Mouse (Mus musculus) gastrocnemius, adult 8-10 months (tissue): Measurements from ENCODE around the gene Gm28374. TPM values are rescaled to one million over a fixed set of nuclear protein-coding genes. Genes with fewer than 3 reads are reported as not detected.

ENCODE experiments used
- microRNA-seq: library from miRNA; unstranded; fragments of <30 nt; microRNA quantifications from one replicate; pipeline ENCODE4 v1.2.0, GENCODE M21; 2022
- total RNA-seq, 4 experiments: library from RNA; stranded (reverse); gene quantifications; 2 replicates each; pipeline ENCODE4 v1.2.4; 2022

Gm28374 gene
- total RNA-seq, 4 experiments from 2014 or later, result not detected

Small RNAs within 50 kb of the gene (microRNA-seq; reads per million reads assigned to microRNA genes)
- gene Mir6988, result not detected

Other genes starting within 250 kb of the Gm28374 start
- gene Frmd8, start 207.0 kb downstream of the Gm28374 start, total RNA-seq, result 1 to 10 TPM; 2.7 to 4.5 (median 3.0) TPM
- gene Slc25a45, start 204.4 kb downstream of the Gm28374 start, total RNA-seq, result 1 to 10 TPM in 3 of 4 experiments, under 1 TPM in 1; 0.80 to 1.3 (median 1.1) TPM
- gene Tigd3, start 188.1 kb downstream of the Gm28374 start, total RNA-seq, result under 1 TPM; 0.12 to 0.34 (median 0.26) TPM
- 10 to 100 TPM; 70.5 to 97.8 (median 77.4) TPM for gene Dpf2, start 169.2 kb downstream of the Gm28374 start, total RNA-seq
- gene Cdc42ep2, start 157.4 kb downstream of the Gm28374 start, total RNA-seq, result 1 to 10 TPM; 8.6 to 9.9 (median 8.7) TPM
- gene Pola2, start 118.1 kb downstream of the Gm28374 start, total RNA-seq, result 1 to 10 TPM; 4.5 to 9.4 (median 7.2) TPM
- gene Slc22a20, start 96.1 kb downstream of the Gm28374 start, total RNA-seq, result not detected
- 100 to 1,000 TPM in 1 of 4 experiments, 10 to 100 TPM in 3; 85.0 to 113 (median 89.0) TPM for gene Capn1, start 66.4 kb downstream of the Gm28374 start, total RNA-seq
- 10 to 100 TPM; 14.5 to 19.6 (median 18.7) TPM for gene Syvn1, start 35.7 kb downstream of the Gm28374 start, total RNA-seq
- gene Mrpl49, start 24.5 kb downstream of the Gm28374 start, total RNA-seq, result 10 to 100 TPM; 21.2 to 23.0 (median 22.3) TPM
- 100 to 1,000 TPM; 428 to 532 (median 479) TPM for gene Fau, start 24.4 kb downstream of the Gm28374 start, total RNA-seq
- 10 to 100 TPM; 10.2 to 11.3 (median 11.0) TPM for gene Znhit2, start 21.1 kb downstream of the Gm28374 start, total RNA-seq
- gene Tm7sf2, start 13.9 kb downstream of the Gm28374 start, total RNA-seq, result 1 to 10 TPM; 2.5 to 5.5 (median 4.0) TPM
- gene Vps51, start 5.0 kb downstream of the Gm28374 start, total RNA-seq, result 10 to 100 TPM; 17.0 to 23.5 (median 20.4) TPM
- gene Tmem262, start 2.2 kb downstream of the Gm28374 start, total RNA-seq, result not detected
- gene Zfpl1, start 2.7 kb upstream of the Gm28374 start, total RNA-seq, result 10 to 100 TPM; 11.0 to 15.0 (median 11.7) TPM
- not detected for gene Cdca5, start 2.7 kb upstream of the Gm28374 start, total RNA-seq
- gene AC131692.1, start 12.2 kb upstream of the Gm28374 start, total RNA-seq, result not detected
- not detected for gene Naaladl1, start 23.5 kb upstream of the Gm28374 start, total RNA-seq
- gene Sac3d1, start 36.4 kb upstream of the Gm28374 start, total RNA-seq, result 10 to 100 TPM in 3 of 4 experiments, 1 to 10 TPM in 1; 8.8 to 11.4 (median 11.3) TPM
- 10 to 100 TPM in 2 of 4 experiments, 1 to 10 TPM in 2; 8.0 to 10.9 (median 9.7) TPM for gene Snx15, start 46.0 kb upstream of the Gm28374 start, total RNA-seq
- gene Batf2, start 58.7 kb upstream of the Gm28374 start, total RNA-seq, result under 1 TPM; 0.24 to 0.44 (median 0.41) TPM
- gene Arl2, start 59.3 kb upstream of the Gm28374 start, total RNA-seq, result 10 to 100 TPM; 68.5 to 81.8 (median 69.9) TPM
- gene Majin, start 102.1 kb upstream of the Gm28374 start, total RNA-seq, result not detected
- gene Gpha2, start 144.1 kb upstream of the Gm28374 start, total RNA-seq, result not detected
- 10 to 100 TPM; 34.2 to 39.2 (median 36.4) TPM for gene Ppp2r5b, start 153.6 kb upstream of the Gm28374 start, total RNA-seq
- 10 to 100 TPM; 16.5 to 18.9 (median 18.6) TPM for gene Atg2a, start 159.4 kb upstream of the Gm28374 start, total RNA-seq
- 10 to 100 TPM; 24.1 to 29.2 (median 26.5) TPM for gene Ehd1, start 194.5 kb upstream of the Gm28374 start, total RNA-seq
- gene Cdc42bpg, start 224.2 kb upstream of the Gm28374 start, total RNA-seq, result 10 to 100 TPM in 1 of 4 experiments, 1 to 10 TPM in 3; 7.6 to 11.5 (median 8.5) TPM